Mouse (Mus musculus) adrenal gland, adult 18-20 months (tissue): ENCODE data around the gene Scrt2. TPM values are rescaled to one million over a fixed set of nuclear protein-coding genes. Genes with fewer than 3 reads are reported as not detected.
A peak's percentile ranks its signal among the peaks of the same experiment; 100 is the strongest.

ENCODE experiments used
- DNase-seq, 2 experiments: peaks; one replicate each; pipeline ENCODE4 v3.0.0; 2021 to 2022; ENCODE audit warnings: low spot score in 2 of 2
- total RNA-seq, 2 experiments: library from RNA; stranded (reverse); gene quantifications; 1 replicate in 1 of 2; 2 replicates in 1 of 2; pipeline ENCODE4 v1.2.3; 2021

The Scrt2 gene
- total RNA-seq, 2 experiments from 2014 or later = 0.36 to 0.58 TPM

- peak; percentile 83 to 90 for DNase-seq
These were observed 516 bp downstream of the Scrt2 start for GRCm38 (mm10) chr2:152081641-152082448.

GRCm38 (mm10) chr2:152082456-152083285, 1.3 kb downstream of the Scrt2 start:
- DNase-seq = no peak

- DNase-seq = no peak
These were observed 2.1 kb downstream of the Scrt2 start for GRCm38 (mm10) chr2:152083411-152083810.

GRCm38 (mm10) chr2:152084298-152084697, 3.0 kb downstream of the Scrt2 start:
- DNase-seq = no peak

- DNase-seq = no peak
These were observed 4.1 kb downstream of the Scrt2 start for GRCm38 (mm10) chr2:152085414-152085813.

- DNase-seq = no peak
These were observed 5.1 kb downstream of the Scrt2 start for GRCm38 (mm10) chr2:152086451-152086850.

- no peak for DNase-seq
These were observed 5.8 kb downstream of the Scrt2 start for GRCm38 (mm10) chr2:152087111-152087510.

- DNase-seq = peak; percentile 68 to 70
These were observed 7.7 kb downstream of the Scrt2 start for GRCm38 (mm10) chr2:152089078-152089477.

- DNase-seq = no peak
These were observed 8.3 kb downstream of the Scrt2 start for GRCm38 (mm10) chr2:152089581-152089980.

- DNase-seq = no peak
These were observed 9.2 kb downstream of the Scrt2 start for GRCm38 (mm10) chr2:152090486-152090885.

- DNase-seq = no peak
These were observed 10.2 kb downstream of the Scrt2 start for GRCm38 (mm10) chr2:152091342-152092056.

GRCm38 (mm10) chr2:152092927-152093326, 11.6 kb downstream of the Scrt2 start:
- no peak for DNase-seq

GRCm38 (mm10) chr2:152093356-152093792, 12.0 kb downstream of the Scrt2 start:
- DNase-seq = peak; percentile 39 to 53

GRCm38 (mm10) chr2:152094856-152095545, 13.7 kb downstream of the Scrt2 start:
- DNase-seq = no peak

- DNase-seq = no peak
These were observed 15.6 kb downstream of the Scrt2 start for GRCm38 (mm10) chr2:152096922-152097321.

GRCm38 (mm10) chr2:152097916-152098315, 16.6 kb downstream of the Scrt2 start:
- DNase-seq = no peak

- no peak for DNase-seq
These were observed 18.2 kb downstream of the Scrt2 start for GRCm38 (mm10) chr2:152099538-152099937.

GRCm38 (mm10) chr2:152101761-152102160, 20.4 kb downstream of the Scrt2 start:
- DNase-seq = no peak

- no peak for DNase-seq
These were observed 21.0 kb downstream of the Scrt2 start for GRCm38 (mm10) chr2:152102369-152102768.

- no peak for DNase-seq
These were observed 23.5 kb downstream of the Scrt2 start for GRCm38 (mm10) chr2:152104711-152105317.
